Mouse (Mus musculus) liver, adult 2 months (tissue): Measurements from ENCODE around the gene Btbd18.

Experiments
- CTCF ChIP-seq: fragments of 200-500 bp; IDR thresholded peaks from 2 replicates; pipeline ENCODE4 v1.5.1; 2011; ENCODE audit warnings: low read depth, low read length, control low read depth
- POLR2A ChIP-seq: fragments of 200-500 bp; IDR thresholded peaks from 2 replicates; pipeline ENCODE4 v1.6.1; 2011; ENCODE audit warnings: low read length, control low read depth; ENCODE audit not compliant: insufficient read depth; ENCODE audit errors: extremely low read depth

DNA sequence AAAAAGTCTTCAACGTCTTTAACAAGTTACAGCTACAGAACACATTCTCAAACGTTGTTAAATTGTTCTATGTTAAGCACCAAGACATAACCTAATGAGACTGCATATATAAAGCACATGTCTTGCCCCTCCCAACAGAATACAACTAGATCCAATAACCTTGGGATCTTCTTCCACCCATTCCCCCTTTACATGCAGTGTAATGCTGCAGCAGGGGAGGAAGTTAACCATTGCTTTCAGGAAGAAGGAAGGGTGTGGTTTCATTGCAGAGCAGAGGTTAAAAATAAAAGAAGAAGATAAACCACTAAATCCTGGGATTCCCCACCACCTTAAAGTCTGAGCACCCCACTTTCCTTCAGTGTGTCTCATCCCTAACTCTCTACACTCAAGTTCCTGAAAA, 36.2 kb upstream of the Btbd18 start:
- no peak for TF ChIP-seq CTCF
- no peak for TF ChIP-seq POLR2A
